Mouse (Mus musculus): Measurements from ENCODE around the gene Srpk2. TPM values are rescaled to one million over a fixed set of nuclear protein-coding genes. Genes with fewer than 3 reads are reported as not detected.

The Srpk2 gene
- total and polyA plus RNA-seq, 2 experiments from 2014 or later: 62.2 to 150 TPM

DNA sequence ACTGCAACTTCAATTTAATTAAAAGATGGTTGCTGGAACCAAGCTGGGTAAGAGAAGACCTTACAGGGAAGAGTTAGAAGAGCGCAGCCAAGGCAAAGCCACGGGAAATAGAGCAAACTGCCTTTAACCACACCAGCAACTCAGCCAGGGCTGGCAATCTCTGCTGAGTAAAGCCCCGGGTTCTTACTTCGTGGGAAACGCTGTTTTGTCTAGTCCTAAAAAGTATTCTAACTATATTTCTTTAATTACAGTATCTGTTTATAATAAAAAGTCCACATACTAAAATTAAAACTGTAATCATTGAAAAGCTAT is 67.4 kb downstream of the Srpk2 start:
- Histone ChIP-seq H3K4me3 (ENCODE audit: low read length) (peak overlapping the region; percentile 44), H3K36me3 (ENCODE audit: insufficient read depth, low read length) (no peaks in the 10 kb centered on the region), H3K4me2 (ENCODE audit: low read depth, low read length) (peak overlapping the region; percentile 66), H3K4me1 (ENCODE audit: insufficient read depth, low read length) (no peaks in the 10 kb centered on the region; the same call in 1 of the 2 replicates), H3K9ac (replicated peaks; ENCODE audit: low read length) (peak overlapping the region; percentile 57), H3K9me3 (ENCODE audit: low read length) (no peaks in the 10 kb centered on the region), H3K27ac (peak overlapping the region; percentile 89), H3K27me3 (ENCODE audit: insufficient read depth, low read length) (no peaks in the 10 kb centered on the region)
- DNase-seq (ENCODE audit: low spot score): peak; percentile 69
- peak; percentile 69 for ATAC-seq
- WGBS: 7% methylated on average over 5 of the region's 5 CpGs
- no peak for TF ChIP-seq CTCF (IDR thresholded peaks at IDR 0.05; ENCODE audit: low read depth)

DNA sequence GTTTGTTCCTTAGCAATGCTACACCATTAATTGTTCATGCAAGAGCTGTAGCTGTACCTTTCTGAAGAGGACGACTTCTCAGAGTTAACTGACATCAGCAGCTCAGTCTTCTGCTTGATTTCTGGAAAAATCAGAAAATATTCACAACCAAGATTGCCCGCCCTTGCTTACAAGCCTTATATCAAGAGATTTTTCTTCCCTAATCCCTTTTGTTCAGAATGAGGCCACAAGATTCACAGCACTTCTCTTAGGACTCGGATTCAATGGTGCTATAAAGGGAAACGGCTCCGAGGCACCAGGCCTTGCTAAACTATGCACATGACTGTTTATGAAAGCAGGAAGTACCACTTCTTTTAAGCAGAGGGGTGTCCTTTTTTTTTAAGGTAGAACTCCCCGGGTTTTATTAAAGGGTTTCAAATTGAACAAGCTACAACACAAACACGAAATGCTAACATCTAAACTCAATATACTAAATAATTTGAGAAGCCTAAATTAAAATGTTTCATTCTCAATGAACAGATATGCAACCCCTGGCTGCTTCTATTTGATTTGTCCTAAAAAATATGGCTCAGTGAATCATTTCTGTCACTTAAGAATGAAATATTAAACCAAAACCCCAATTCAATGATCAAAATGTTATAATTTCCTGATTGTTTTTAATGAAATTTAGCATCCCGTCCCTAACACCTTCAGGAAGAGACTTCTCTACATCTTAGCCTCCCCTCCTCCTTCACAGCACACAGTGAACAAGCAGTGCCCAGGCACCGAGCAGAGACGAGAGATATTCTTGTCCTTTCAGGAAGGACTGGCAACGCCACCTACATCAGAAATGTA is 67.9 kb downstream of the Srpk2 start:
- WGBS: 6% methylated on average over 11 of the region's 11 CpGs

GRCm38 (mm10) chr5:23615586-23616269 is 68.7 kb downstream of the Srpk2 start:
- H3K4me1 ChIP-seq (ENCODE audit: insufficient read depth, low read length): no peaks in the 10 kb centered on the region; the same call in 1 of the 2 replicates
- peak overlapping the region; percentile 66 for H3K4me2 ChIP-seq (ENCODE audit: low read depth, low read length)
- H3K4me3 ChIP-seq (ENCODE audit: low read length): peak overlapping the region; percentile 44
- no peaks in the 10 kb centered on the region for H3K9me3 ChIP-seq (ENCODE audit: low read length)
- WGBS: 17% methylated on average over 5 of the region's 5 CpGs
- ATAC-seq (peak; percentile 58), DNase-seq (ENCODE audit: low spot score) (no peak)
- no peak for TF ChIP-seq CTCF (IDR thresholded peaks at IDR 0.05; ENCODE audit: low read depth)
- no peaks in the 10 kb centered on the region for H3K27me3 ChIP-seq (ENCODE audit: insufficient read depth, low read length)
- H3K27ac ChIP-seq: peak overlapping the region; percentile 89
- H3K9ac ChIP-seq (replicated peaks; ENCODE audit: low read length): peak overlapping the region; percentile 57
- H3K36me3 ChIP-seq (ENCODE audit: insufficient read depth, low read length): no peaks in the 10 kb centered on the region

More for the DNA sequence above, 67.9 kb downstream of the Srpk2 start:
- peak; percentile 55 for TF ChIP-seq CTCF (IDR thresholded peaks at IDR 0.05; ENCODE audit: low read depth)
- H3K9ac ChIP-seq (replicated peaks; ENCODE audit: low read length): peak overlapping the region; percentile 57
- no peaks in the 10 kb centered on the region for H3K36me3 ChIP-seq (ENCODE audit: insufficient read depth, low read length)
- peak overlapping the region; percentile 89 for H3K27ac ChIP-seq
- no peaks in the 10 kb centered on the region for H3K27me3 ChIP-seq (ENCODE audit: insufficient read depth, low read length)
- no peaks in the 10 kb centered on the region for H3K9me3 ChIP-seq (ENCODE audit: low read length)
- H3K4me2 ChIP-seq (ENCODE audit: low read depth, low read length): peak overlapping the region; percentile 66
- peak overlapping the region; percentile 44 for H3K4me3 ChIP-seq (ENCODE audit: low read length)
- peak; percentile 87 for ATAC-seq
- DNase-seq (ENCODE audit: low spot score): peak; percentile 83
- H3K4me1 ChIP-seq (ENCODE audit: insufficient read depth, low read length): no peaks in the 10 kb centered on the region; the same call in 1 of the 2 replicates

GRCm38 (mm10) chr5:23612856-23613255 is 71.6 kb downstream of the Srpk2 start:
- TF ChIP-seq CTCF (IDR thresholded peaks at IDR 0.05; ENCODE audit: low read depth): no peak
- 75% methylated on average over 3 of the region's 3 CpGs for WGBS
- Histone ChIP-seq H3K4me3 (ENCODE audit: low read length) (no peak overlapping the region), H3K9me3 (ENCODE audit: low read length) (no peaks in the 10 kb centered on the region), H3K27me3 (ENCODE audit: insufficient read depth, low read length) (no peaks in the 10 kb centered on the region), H3K4me2 (ENCODE audit: low read depth, low read length) (no peak overlapping the region), H3K27ac (no peak overlapping the region), H3K9ac (replicated peaks; ENCODE audit: low read length) (no peak overlapping the region), H3K36me3 (ENCODE audit: insufficient read depth, low read length) (no peaks in the 10 kb centered on the region), H3K4me1 (ENCODE audit: insufficient read depth, low read length) (no peaks in the 10 kb centered on the region; the same call in 1 of the 2 replicates)
- no peak for DNase-seq (ENCODE audit: low spot score)
- no peak for ATAC-seq

- no peak overlapping the region for H3K4me2 ChIP-seq (ENCODE audit: low read depth, low read length)
- no peak overlapping the region for H3K4me3 ChIP-seq (ENCODE audit: low read length)
- no peak overlapping the region for H3K27ac ChIP-seq
- H3K27me3 ChIP-seq (ENCODE audit: insufficient read depth, low read length): no peaks in the 10 kb centered on the region
- no peak for ATAC-seq
- H3K36me3 ChIP-seq (ENCODE audit: insufficient read depth, low read length): no peaks in the 10 kb centered on the region
- no peaks in the 10 kb centered on the region; the same call in 1 of the 2 replicates for H3K4me1 ChIP-seq (ENCODE audit: insufficient read depth, low read length)
- DNase-seq (ENCODE audit: low spot score): no peak
- H3K9me3 ChIP-seq (ENCODE audit: low read length): no peaks in the 10 kb centered on the region
- WGBS: 87% methylated on average over 7 of the region's 7 CpGs
- no peak for TF ChIP-seq CTCF (IDR thresholded peaks at IDR 0.05; ENCODE audit: low read depth)
- H3K9ac ChIP-seq (replicated peaks; ENCODE audit: low read length): no peak overlapping the region
These were observed 80.2 kb downstream of the Srpk2 start for GRCm38 (mm10) chr5:23604036-23604705.

- H3K36me3 ChIP-seq (ENCODE audit: insufficient read depth, low read length): no peaks in the 10 kb centered on the region
- no peaks in the 10 kb centered on the region for H3K9me3 ChIP-seq (ENCODE audit: low read length)
- no peak for TF ChIP-seq CTCF (IDR thresholded peaks at IDR 0.05; ENCODE audit: low read depth)
- H3K4me2 ChIP-seq (ENCODE audit: low read depth, low read length): no peak overlapping the region
- WGBS: 48% methylated on average over 5 of the region's 5 CpGs
- no peak overlapping the region for H3K27ac ChIP-seq
- no peak overlapping the region for H3K4me3 ChIP-seq (ENCODE audit: low read length)
- no peaks in the 10 kb centered on the region for H3K27me3 ChIP-seq (ENCODE audit: insufficient read depth, low read length)
- ATAC-seq (peak; percentile 89), DNase-seq (ENCODE audit: low spot score) (peak; percentile 51)
- no peaks in the 10 kb centered on the region; the same call in 1 of the 2 replicates for H3K4me1 ChIP-seq (ENCODE audit: insufficient read depth, low read length)
- no peak overlapping the region for H3K9ac ChIP-seq (replicated peaks; ENCODE audit: low read length)
These were observed 84.5 kb downstream of the Srpk2 start for GRCm38 (mm10) chr5:23599750-23600537.
